12 mouse cellular contexts compared by ENCODE assay signal in the genomic region with DNA sequence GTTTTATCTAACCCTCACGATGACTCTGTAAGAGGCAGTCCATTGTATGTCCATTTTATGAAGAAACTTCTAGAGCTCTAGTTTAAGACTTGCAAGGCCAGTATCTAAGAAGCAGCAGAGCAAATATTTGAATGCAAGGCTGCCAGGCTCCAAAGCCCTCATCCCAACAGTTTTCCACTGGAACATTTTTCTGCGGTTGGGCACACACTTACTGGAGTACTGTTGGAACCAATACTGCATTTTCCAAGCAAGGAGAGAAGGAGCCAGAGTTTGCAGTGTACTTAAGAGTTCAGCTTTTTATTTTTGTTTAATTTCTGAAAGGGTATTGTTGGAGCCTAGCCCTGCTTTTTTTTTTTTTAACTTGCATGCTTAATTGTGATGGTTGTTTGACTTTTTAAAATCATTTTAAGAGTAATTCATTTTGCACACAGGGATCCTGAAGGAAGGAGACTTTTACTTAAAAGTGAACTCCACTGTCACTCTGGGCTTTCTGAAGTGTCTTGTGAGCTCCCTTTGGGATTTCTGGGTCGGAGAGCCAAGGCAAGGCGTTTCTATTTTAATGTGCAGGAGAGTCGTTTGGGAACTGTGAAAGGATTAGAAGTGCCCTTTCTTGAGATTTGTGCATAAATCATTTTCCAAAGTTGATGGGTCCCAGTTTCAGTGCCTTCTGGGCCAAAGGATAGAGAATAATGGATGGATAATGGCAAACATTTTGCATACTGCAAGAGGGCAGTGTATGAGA.
A peak's percentile ranks its signal among the peaks of the same experiment; 100 is the strongest.
DNase-seq lines count a peak whose midpoint lies in the region; ATAC-seq lines count a peak whose summit lies in the region.
"Had no signal": no experiment of that assay in that cellular context is flagged by ENCODE, and none has a peak within 500 bp of the region (broad histone marks: within the 10 kb centered on the region; RNA-seq: fewer than 3 reads in every experiment).

No protein-coding gene starts in this region.

- no peak overlapping the region for H3K4me2 ChIP-seq in heart, embryonic 14.5 days (ENCODE audit: low read length)
- H3K4me2 ChIP-seq in neural tube, embryonic 13.5 days: no peak overlapping the region
- no peak overlapping the region for H3K4me2 ChIP-seq in midbrain, embryonic 15.5 days
- H3K4me2 ChIP-seq: forebrain, embryonic 15.5 days had no signal

- no peak overlapping the region for H3K9ac ChIP-seq in heart, embryonic 14.5 days (ENCODE audit: low read length)
- H3K9ac ChIP-seq in neural tube, embryonic 13.5 days: no peak overlapping the region
- no peak overlapping the region for H3K9ac ChIP-seq in midbrain, embryonic 15.5 days
- H3K9ac ChIP-seq: forebrain, embryonic 15.5 days had no signal

- H3K36me3 ChIP-seq in heart, embryonic 14.5 days (ENCODE audit: control insufficient read depth, insufficient read depth, low read length): no peaks in the 10 kb centered on the region
- no peaks in the 10 kb centered on the region for H3K36me3 ChIP-seq in neural tube, embryonic 13.5 days
- H3K36me3 ChIP-seq in midbrain, embryonic 15.5 days (replicated peaks): no peaks in the 10 kb centered on the region
- H3K36me3 ChIP-seq: forebrain, embryonic 15.5 days had no signal

- peak overlapping the region; percentile 12 to 25; a peak in 3 of 4 replicates for H3K27ac ChIP-seq in heart, embryonic 14.5 days (replicated peaks in 1 of 2; ENCODE audit: control insufficient read depth in 1 of 2, insufficient read depth in 1 of 2, low read depth in 2 of 2, low read length in 2 of 2)
- 0 out of 2 replicates have a peak overlapping the region, but pooled peaks have one; percentile 0 for H3K27ac ChIP-seq in neural tube, embryonic 13.5 days (replicated peaks)
- no peak overlapping the region for H3K27ac ChIP-seq in midbrain, embryonic 15.5 days
- H3K27ac ChIP-seq: forebrain, embryonic 15.5 days had no signal

- peaks cover 22 to 54% of the 10 kb centered on the region in 2 experiments for H3K4me1 ChIP-seq in heart, embryonic 14.5 days (ENCODE audit: control insufficient read depth in 2 of 2, insufficient read depth in 2 of 2, low read length in 2 of 2)
- H3K4me1 ChIP-seq in neural tube, embryonic 13.5 days (replicated peaks): peaks cover 38% of the 10 kb centered on the region
- H3K4me1 ChIP-seq in midbrain, embryonic 15.5 days: peaks cover 7% of the 10 kb centered on the region

- no peak overlapping the region for H3K4me3 ChIP-seq in heart, embryonic 14.5 days (ENCODE audit: control insufficient read depth in 1 of 2, insufficient read depth in 1 of 2, low read depth in 1 of 2, low read length in 2 of 2)
- no peak overlapping the region for H3K4me3 ChIP-seq in neural tube, embryonic 13.5 days
- H3K4me3 ChIP-seq in midbrain, embryonic 15.5 days: no peak overlapping the region
- H3K4me3 ChIP-seq: forebrain, embryonic 15.5 days had no signal

- 47% methylated on average over 5 of the region's 5 CpGs for WGBS in heart, embryonic 14.5 days
- WGBS in neural tube, embryonic 13.5 days: 72% methylated on average over 5 of the region's 5 CpGs
- 66% methylated on average over 5 of the region's 5 CpGs for WGBS in midbrain, embryonic 15.5 days

- no peak for ATAC-seq in heart, embryonic 14.5 days (ENCODE audit: insufficient number of reproducible peaks, insufficient read depth, low FRiP score, low read depth)
- no peak for ATAC-seq in neural tube, embryonic 13.5 days (ENCODE audit: low read depth)
- ATAC-seq in erythroid progenitor cell, adult 5-6 weeks (replicated peaks; ENCODE audit: low FRiP score, poor library complexity, severe bottlenecking): no peak
- no peak for ATAC-seq in midbrain, embryonic 15.5 days (replicated peaks)
- ATAC-seq: forebrain, embryonic 15.5 days; Patski had no signal

- no peaks in the 10 kb centered on the region for H3K27me3 ChIP-seq in heart, embryonic 14.5 days (ENCODE audit: control insufficient read depth, insufficient read depth, low read length)
- no peaks in the 10 kb centered on the region for H3K27me3 ChIP-seq in neural tube, embryonic 13.5 days
- no peaks in the 10 kb centered on the region for H3K27me3 ChIP-seq in midbrain, embryonic 15.5 days (replicated peaks)
- H3K27me3 ChIP-seq: forebrain, embryonic 15.5 days; Patski had no signal

- H3K9me3 ChIP-seq in heart, embryonic 14.5 days (ENCODE audit: control insufficient read depth, low read length): no peaks in the 10 kb centered on the region
- H3K9me3 ChIP-seq in neural tube, embryonic 13.5 days: no peaks in the 10 kb centered on the region
- H3K9me3 ChIP-seq in midbrain, embryonic 15.5 days: no peaks in the 10 kb centered on the region
- H3K9me3 ChIP-seq: forebrain, embryonic 15.5 days had no signal

- peak; percentile 36 for DNase-seq in adrenal gland, postnatal 10 days
- no peak for DNase-seq in adrenal gland, postnatal 25 days
- DNase-seq in heart, postnatal 4 days: no peak
- DNase-seq in neural tube, embryonic 10.5 days (ENCODE audit: extremely low spot score, low spot score): no peak
- DNase-seq: cerebellum, postnatal 10 days; kidney, postnatal 25 days had no signal
